Mouse (Mus musculus) kidney, adult 11 months (tissue): Measurements from ENCODE around the gene Sema6b.
"Not testable (repeated sequence)": the region's sequence is repeated elsewhere in the genome, so short reads cannot be mapped to it uniquely, and the experiment has no call there.

Experiments
- DNase-seq: peaks from one replicate; pipeline ENCODE4 v3.0.0; 2022

The Sema6b gene

DNA sequence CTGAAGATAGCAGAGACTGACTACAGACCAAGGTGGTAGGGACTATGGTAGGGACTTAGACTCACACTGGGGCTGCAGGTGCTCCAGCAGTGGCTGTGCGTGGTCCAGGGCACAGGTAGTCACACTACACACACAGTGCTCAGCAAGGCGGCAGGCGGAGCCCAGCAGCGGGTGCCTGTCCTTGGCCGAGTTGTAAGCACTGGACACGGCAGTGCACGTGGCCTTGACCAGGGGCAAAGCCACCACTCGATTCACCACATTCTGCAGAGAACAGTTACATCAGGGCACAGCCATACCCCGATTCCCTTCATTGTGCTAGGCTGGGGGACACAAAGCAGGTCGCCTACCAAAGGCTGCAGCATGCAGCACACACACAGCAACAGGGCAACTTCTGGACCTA lies 23.9 kb downstream of the Sema6b start:
- no peak for DNase-seq

DNA sequence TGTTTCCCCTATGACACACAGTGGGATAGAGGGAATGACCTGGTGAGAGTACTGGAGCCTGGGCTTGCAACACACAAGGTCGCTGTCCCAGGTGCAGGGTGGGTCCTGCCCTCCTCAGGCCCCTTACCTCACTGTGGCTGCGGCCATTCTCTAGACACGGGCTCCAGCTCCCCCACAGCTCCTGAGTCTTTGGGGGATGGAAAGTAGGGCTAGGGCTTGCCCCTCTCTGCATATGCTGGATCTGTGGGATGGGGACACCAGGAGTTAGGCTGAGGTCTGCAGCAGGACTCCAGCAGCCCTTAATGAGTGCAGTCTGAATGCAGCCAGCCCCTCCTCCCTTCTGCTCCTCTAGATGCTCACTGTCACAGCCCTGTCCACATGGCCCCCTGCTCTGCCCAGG lies 27.4 kb downstream of the Sema6b start:
- no peak for DNase-seq

DNA sequence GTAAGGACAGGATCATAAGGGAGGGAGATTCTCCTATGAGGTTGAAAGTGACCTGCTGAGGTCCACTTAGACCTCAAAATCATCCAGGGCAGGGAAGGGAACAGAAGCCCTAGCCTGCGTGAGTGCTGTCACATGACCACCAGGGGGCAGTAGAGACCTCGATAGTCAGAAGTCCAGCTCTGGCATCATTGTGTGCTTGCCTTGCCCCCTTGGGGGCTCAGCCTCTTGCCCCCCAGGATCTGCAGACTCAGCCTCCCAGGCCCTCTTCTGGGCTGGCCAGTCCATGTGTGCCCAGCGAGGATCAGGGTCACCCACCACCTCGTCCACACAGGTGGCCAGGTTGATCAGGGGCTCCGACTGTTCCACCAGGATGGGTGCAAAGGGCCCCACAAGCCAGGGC lies 28.3 kb downstream of the Sema6b start:
- peak; percentile 45 for DNase-seq

DNA sequence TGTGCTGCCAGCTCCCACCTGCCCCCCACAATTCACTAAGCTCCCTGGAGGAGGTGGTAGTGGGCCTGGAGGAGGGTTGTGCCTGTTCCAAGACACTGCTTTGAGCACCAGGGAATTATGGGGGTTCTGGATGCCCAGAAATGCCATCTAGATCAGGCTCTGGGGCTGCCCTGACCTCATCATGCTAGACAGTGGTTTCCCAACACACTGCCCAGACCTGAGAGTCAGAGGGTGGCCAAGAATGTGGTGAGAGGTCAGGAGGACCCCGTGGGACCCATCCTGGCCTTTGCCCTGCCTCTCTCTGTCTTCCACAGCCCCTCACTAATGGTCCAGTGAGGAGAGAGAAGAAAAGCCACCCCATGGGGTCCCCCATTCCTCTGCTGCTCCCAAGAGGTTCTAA lies 29.1 kb downstream of the Sema6b start:
- no peak for DNase-seq

DNA sequence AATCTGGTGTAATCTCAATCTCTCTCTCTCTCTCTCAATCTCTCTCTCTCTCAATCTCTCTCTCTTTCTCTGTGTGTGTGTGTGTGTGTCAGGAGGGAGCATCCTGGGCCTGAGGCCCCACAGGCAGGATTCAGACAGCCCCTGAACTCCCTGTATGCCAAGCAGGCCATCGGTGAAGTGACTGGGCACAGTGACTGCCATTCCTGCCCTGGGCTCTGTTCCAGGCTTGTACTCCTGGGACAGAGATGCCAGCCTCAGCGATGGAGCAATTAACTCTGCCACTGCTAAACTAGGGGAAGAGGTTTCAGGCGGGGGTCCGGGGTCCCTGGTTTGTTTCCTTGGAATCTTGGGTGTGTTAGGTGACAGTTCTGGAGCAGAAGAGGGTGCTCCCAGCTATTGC lies 29.6 kb downstream of the Sema6b start:
- DNase-seq: no peak

DNA sequence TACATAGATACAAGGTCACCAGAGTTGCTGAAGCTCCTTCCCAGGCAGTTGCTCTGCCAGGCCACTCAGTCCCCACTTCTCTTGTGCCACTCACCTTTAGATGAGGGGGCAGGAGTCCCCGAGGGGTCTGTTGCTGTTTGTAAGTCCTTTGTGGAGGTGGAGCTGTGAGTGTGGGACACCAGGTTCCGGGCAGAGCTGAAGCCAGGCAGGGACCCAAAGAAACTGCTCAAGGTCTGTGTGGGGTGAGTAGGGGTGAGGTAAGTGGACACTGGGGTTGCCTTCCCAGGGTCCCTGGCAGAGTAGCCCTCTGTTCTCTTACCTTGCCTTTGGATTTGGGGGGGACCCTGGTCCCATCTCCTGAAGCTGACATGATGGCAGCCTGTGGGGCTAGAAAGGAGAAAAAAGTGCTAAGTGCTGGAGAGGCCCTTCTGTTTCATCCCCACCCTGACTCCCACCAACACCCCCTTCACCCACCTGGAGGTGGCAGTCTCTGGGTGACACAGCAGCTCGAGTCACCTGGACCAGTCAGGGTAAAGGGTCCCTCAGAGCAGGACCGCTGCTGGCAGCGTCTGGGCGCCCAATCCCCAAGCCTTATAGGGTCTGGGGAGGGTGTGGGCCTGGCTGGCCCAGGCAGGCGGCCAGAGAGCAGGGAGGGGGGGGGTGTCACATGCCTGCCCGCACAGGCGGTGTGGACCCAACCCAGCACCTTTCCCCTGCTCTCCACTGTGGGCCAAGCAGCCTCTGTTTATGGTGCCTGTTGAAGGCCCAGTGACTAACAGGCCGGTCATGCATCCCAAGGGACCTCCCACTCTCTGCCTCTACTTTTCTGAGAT lies 30.7 kb downstream of the Sema6b start, which contains the start of gene Plin4:
Gene Plin4 (minus strand): TSS at position 585 of the 833 bp plus-strand sequence.
- no peak for DNase-seq

GRCm38 (mm10) chr17:56108334-56109044 lies 31.7 kb downstream of the Sema6b start:
- DNase-seq: no peak

DNA sequence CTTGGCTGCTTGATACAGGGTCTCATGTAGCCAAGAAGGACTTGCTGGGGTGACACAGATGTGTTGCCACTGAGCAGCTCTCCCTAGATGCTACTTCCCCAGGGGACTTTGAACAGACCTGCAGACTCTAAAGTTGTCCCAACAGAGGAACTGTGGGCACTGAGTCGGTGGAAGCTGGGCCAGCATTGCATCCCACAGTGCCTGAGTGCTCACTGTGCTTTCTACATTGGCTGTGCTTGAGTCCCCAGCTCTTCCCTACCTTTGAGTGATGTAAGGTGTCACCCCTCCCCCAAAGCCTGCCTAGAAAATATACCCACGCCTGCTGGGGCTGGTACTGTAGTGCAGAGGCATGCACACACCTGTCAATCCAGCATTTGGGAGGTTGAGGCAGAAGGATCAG lies 32.4 kb downstream of the Sema6b start:
- DNase-seq: no peak

DNA sequence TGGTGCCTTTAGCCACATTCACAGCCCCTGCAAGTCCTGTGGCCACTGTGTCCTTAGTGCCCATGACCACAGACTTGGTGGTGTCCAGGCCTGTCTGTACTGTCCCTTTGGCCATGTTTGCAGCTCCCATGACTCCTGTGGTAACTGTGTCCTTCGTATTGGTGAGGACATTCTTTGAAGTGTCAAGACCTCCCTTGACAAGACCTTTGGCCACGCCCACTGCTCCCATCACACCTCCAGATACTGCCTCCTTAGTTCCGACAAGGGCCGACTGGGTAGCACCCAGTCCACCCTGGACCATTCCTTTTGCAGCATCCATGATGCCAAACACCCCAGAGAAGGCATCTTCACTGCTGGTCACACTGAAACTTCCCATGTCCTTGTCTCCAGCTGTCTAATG lies 33.2 kb downstream of the Sema6b start:
- DNase-seq: no peak

GRCm38 (mm10) chr17:56106436-56106835 lies 33.7 kb downstream of the Sema6b start:
- DNase-seq: not testable (repeated sequence)

DNA sequence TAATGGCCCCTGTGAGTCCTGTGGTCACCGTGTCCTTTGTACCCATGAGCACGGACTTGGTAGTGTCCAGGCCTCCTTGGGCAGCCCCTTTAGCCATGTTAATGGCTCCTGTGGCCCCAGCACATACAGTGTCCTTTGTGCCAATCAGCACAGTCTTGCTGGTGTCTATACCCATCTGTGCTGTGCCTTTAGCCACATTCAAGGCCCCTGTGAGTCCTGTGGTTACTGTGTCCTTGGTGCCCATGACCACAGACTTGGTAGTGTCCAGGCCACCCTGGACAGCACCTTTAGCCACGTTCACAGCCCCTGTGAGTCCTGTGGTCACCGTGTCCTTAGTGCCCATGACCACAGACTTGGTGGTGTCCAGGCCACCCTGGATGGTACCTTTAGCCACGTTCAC lies 35.3 kb downstream of the Sema6b start:
- DNase-seq: not testable (repeated sequence)

DNA sequence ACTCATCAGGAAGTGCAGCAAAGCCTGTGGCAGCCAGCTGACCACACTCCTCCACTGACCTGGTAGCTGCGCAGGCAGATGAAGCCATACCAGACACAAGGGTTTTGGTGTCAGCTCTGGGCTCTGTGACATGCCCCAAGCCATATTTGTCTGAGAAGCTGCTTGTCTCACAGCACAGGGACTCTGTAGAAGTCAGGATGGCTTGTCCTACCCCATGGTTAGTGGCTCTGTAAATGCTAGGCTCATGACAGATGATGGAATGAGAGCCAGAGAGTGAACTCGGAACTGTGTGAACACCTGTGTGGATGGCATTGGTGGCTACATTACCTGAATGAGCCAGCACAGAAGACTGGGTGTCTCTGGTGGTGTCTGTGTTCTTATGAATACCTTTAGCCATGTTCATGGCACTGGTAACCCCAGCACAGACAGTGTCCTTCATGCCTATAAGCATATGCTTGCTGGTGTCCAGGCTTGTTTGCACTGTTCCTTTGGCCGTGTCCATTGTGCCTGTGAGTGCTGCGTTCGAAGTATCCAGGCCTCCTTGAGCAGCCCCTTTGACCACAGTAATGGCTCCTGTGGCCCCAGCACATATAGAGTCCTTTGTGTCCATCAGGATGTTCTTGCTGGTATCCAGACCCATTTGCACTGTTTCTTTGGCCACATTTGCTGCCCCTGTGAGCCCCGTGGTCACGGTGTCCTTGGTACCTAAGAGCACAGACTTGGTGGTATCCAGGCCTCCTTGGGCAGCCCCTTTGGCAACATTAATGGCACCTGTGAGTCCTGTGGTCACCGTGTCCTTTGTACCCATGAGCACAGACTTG lies 36.5 kb downstream of the Sema6b start:
- no peak for DNase-seq

- no peak for DNase-seq
Observed at GRCm38 (mm10) chr17:56102927-56103326, 37.2 kb downstream of the Sema6b start.

DNA sequence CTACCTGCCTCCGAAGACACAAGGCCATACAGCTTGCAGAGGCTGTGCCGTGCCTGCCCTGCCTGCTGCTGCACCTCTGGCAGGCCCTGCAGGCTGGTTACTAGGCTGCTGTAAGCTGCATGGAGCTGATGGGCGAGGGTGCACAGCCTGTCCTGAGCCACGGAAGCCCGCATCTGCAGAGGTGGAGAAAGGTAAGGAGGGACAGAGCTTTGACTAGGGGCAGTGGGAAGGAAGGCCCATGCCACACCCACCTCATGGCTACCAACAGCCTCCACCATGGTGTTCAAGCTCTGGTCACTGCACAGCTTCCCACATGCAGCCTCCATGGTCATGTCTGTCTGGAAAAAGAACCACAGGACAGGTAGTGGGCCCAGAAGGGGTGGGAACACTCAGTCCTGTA lies 38.0 kb downstream of the Sema6b start:
- DNase-seq: no peak

DNA sequence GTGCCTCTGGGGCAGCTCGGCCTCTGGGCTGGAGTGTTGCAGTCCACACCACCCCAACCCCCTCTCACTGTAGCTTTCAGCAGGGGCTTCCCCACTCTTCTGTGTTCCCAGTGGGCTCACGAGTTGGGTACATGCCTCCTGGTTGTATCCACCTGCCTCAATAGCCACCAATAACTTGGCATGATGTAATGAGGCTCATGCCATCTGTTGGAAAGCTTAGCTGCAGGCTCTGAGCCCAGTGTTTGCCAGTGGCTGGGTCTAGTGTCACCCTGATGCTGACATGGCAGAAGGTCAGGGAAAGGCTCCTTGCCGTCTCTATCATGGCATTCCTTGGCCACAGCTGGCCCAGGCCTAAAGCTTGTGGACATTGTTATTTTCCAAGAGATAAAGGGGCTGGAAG lies 39.3 kb downstream of the Sema6b start:
- no peak for DNase-seq

DNA sequence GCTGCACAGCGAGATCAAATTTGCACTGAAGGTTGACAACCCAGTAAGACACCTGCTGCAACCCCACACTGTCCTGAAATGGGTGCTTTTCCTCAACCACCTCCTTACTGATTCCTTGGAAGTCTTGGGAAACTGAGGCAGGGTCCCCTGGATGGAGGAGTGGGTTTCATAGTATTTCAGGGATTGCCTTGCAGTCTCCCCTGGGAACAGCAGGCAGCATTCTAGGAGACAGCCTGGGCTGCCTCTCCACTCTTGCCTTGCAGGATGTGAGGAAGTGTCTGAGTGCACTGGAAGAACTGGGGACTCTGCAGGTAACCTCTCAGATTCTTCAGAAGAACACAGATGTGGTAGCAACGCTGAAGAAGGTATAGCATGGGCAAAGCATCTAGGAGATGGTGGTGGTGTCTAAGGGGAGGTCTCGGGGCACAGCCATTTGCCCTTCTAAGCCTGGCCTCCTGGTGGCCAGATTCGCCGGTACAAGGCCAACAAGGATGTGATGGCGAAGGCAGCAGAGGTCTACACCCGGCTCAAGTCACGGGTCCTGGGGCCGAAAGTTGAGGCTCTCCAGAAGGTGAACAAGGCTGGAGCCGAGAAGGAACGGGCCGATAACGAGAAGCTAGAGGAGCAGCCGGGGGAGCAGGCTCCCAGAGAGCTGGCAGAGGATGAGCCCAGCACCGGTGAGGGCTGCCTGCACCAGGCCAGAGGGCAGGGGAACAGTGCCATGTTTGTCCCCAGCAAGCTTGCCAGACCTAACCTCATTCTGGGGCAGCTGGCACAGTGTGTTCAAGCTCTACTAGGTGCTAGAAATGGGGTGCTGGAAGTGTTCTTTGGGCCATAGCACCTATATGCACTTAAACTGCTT lies 41.2 kb downstream of the Sema6b start:
- DNase-seq: no peak

DNA sequence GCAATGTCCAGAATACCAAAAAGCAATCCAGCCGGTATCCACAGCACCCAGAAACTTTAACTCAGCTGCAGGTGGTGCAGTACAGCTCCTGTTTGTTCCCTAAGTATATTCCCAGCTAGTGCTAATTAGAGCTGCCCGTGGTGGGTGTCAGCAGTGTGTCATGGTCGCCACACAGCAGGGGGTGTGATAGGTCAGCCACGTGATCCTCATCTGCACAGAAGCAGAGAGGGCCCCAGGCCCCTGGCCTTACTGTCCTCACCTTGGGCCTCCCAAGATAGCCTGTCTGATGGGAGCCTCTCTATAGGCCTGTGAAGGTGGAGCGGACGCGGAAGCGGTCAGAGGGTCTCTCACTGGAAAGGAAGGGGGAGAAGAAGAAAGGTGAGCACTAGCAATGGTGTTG lies 42.0 kb downstream of the Sema6b start:
- no peak for DNase-seq

- DNase-seq: no peak
Observed at GRCm38 (mm10) chr17:56096883-56097282, 43.3 kb downstream of the Sema6b start.

DNA sequence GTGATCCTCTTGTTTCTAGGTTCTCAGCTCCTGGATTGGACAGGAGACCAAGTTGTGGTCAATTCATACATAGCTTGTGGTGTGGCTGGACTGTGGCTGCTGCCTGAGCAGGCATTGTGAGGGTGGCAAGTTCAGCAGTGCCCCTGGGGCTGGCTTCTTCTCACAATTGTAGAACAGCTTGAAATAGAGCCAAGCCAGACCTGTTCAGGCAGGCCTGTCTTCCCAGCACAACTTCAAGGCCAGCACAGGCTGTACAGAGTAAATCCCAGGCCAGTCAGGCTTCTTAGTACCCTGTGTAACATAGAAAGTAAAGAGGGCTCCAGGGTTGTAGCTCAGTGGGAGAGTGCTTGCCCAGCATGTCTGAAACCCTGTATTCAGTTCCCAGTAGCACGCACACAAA lies 47.3 kb downstream of the Sema6b start:
- no peak for DNase-seq

DNA sequence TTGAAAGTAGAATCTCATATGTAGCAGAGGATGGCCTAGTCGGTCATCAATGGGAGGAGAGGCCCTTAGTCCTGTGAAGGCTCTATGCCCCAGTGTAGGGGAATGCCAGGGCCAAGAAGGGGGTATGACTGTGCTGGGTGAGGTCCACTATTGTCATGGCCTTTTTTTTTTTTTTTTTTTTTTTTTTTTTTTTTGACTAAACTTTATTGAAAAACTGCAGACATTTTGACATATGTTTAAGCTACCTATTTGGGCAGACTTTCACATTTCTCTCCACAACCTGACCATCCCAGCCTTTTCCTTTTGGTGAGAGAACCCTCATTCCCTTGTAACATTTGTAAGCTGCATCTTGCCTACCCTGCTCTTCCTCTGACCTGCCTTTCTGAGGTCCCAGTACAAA lies 47.8 kb downstream of the Sema6b start:
- no peak for DNase-seq

DNA sequence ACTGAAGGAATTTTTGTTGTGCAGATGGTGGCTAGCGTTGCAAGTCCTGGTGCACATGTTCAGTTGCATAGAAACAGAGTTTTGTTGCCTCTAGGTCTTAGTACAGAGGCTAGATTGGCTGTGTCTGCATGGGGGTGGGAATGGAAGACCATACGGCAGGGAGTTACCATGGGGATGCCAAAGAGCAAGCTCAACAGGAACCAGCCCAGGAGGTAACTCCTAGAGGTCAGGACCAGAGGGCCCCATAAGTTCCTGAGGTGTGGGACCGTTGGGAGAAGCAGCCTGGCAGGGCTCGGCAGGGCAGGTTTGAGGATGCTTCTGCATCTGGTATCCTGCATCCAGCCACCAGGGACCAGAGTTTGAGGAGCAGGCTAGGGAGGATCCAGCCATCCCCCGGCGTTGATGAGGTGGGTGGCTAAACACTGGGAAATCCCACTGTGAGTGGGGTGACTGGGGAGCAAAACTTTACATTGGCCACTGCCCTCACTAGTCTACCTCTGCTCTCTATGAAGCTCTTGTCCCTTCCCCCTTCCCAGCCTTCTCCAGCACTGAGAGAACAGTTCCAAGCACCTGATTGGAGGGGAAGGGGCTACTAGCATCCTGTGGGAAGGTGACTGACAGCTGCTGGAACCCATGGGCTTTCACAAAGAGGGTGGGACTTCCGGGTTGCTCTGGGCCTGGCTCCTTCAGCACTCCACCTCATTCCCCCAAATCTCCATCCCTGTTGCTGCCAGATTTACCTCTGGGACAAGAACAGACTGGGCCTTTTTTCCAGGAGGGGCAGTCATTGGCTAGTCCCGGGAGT lies 59.2 kb downstream of the Sema6b start:
- DNase-seq: no peak

DNA sequence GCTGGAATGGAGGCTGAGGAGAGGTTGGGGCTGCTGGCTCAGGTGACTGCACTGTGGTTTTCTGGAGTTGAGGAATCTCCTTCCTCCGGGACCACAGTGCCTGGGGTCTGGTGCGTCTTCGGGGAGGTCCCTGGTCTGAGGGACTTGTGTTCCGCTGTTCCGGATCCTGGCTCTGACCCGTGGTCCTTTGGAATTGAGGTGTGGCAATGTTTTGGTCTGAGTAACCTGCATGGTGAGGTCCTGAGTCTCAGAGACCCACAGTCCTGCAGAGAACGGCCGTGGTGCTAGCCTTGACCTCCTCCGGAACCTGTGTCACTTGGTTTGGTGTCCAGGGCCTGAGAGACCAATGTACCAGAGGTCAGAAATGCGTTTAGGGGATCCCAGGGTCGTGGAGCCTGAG lies 60.2 kb downstream of the Sema6b start:
- peak; percentile 45 for DNase-seq
